Mouse (Mus musculus) hindbrain, embryonic 15.5 days (tissue): ENCODE measurements at regions not wholly inside any gene's neighbourhood (a gene's known extent, or its start where the extent isn't known, plus 50 kb on each side); places are given as distances from the start of the nearest gene placed in this dataset.
A peak's percentile ranks its signal among the peaks of the same experiment; 100 is the strongest.

Experiments used
- ATAC-seq: fragments of 200-750 bp; cut with Nextera tagmentation; 2 replicates; pipeline ENCODE4 v1.8.0; 2017; ENCODE audit warnings: low read depth, moderate number of reproducible peaks, moderate TSS enrichment; ENCODE audit not compliant: low FRiP score
- H3K27ac ChIP-seq: fragments of 300-500 bp; sonication (generic); replicated peaks from 2 replicates; pipeline ENCODE4 v1.5.1; 2015; ENCODE audit warnings: mild to moderate bottlenecking, inconsistent platforms
- H3K27me3 ChIP-seq: fragments of 300-500 bp; sonication (generic); 2 replicates; pipeline ENCODE4 v1.6.1; 2015; ENCODE audit warnings: control low read depth, inconsistent platforms
- H3K36me3 ChIP-seq: fragments of 300-500 bp; sonication (generic); 2 replicates; pipeline ENCODE4 v1.6.1; 2015; ENCODE audit warnings: control low read depth, inconsistent platforms
- H3K4me1 ChIP-seq: fragments of 300-500 bp; sonication (generic); replicated peaks from 2 replicates; pipeline ENCODE4 v1.6.1; 2015; ENCODE audit warnings: control low read depth, inconsistent platforms
- H3K4me2 ChIP-seq: fragments of 300-500 bp; sonication (generic); 2 replicates; pipeline ENCODE4 v1.6.1; 2015; ENCODE audit warnings: moderate library complexity, mild to moderate bottlenecking, inconsistent platforms
- H3K4me3 ChIP-seq: fragments of 300-500 bp; sonication (generic); 2 replicates; pipeline ENCODE4 v1.5.1; 2015; ENCODE audit warnings: mild to moderate bottlenecking, inconsistent platforms
- H3K9ac ChIP-seq: fragments of 300-500 bp; sonication (generic); 2 replicates; pipeline ENCODE4 v1.6.1; 2015; ENCODE audit warnings: inconsistent platforms
- H3K9me3 ChIP-seq: fragments of 300-500 bp; sonication (generic); 2 replicates; pipeline ENCODE4 v1.6.1; 2016; ENCODE audit warnings: control low read depth, inconsistent platforms
- WGBS: fragments of 180-500 bp; shearing (Covaris S2); methylation state at CpG from one replicate; pipeline ENCODE4 v1.1.7; 2015; 5-methylcytosine and 5-hydroxymethylcytosine counted together

GRCm38 (mm10) chr9:62220451-62220850 is 61.6 kb downstream of the Spesp1 start:
- 69% methylated on average over 5 of the region's 5 CpGs for WGBS
- ATAC-seq, result no peak
- H3K9ac ChIP-seq, result no peak overlapping the region
- H3K4me2 ChIP-seq, result no peak overlapping the region
- no peaks in the 10 kb centered on the region for H3K27me3 ChIP-seq
- no peaks in the 10 kb centered on the region for H3K36me3 ChIP-seq
- H3K4me1 ChIP-seq, result 0 out of 2 replicates have a peak, but pooled peaks cover 11% of the 10 kb centered on the region
- no peaks in the 10 kb centered on the region for H3K9me3 ChIP-seq
- H3K4me3 ChIP-seq, result no peak overlapping the region
- H3K27ac ChIP-seq, result no peak overlapping the region

GRCm38 (mm10) chr9:62215151-62215859 is 66.7 kb downstream of the Spesp1 start:
- ATAC-seq, result no peak

GRCm38 (mm10) chr9:62214546-62214945 is 67.5 kb downstream of the Spesp1 start:
- Histone ChIP-seq H3K4me2 (no peak overlapping the region), H3K27me3 (no peaks in the 10 kb centered on the region), H3K27ac (no peak overlapping the region), H3K9ac (no peak overlapping the region), H3K4me3 (no peak overlapping the region), H3K36me3 (no peaks in the 10 kb centered on the region), H3K4me1 (peaks cover 23% of the 10 kb centered on the region), H3K9me3 (no peaks in the 10 kb centered on the region)
- no peak for ATAC-seq
- 85% methylated on average over 4 of the region's 4 CpGs for WGBS

More at GRCm38 (mm10) chr9:62215151-62215859, 66.7 kb downstream of the Spesp1 start:
- Histone ChIP-seq H3K4me3 (no peak overlapping the region), H3K27me3 (no peaks in the 10 kb centered on the region), H3K27ac (no peak overlapping the region), H3K4me1 (peaks cover 24% of the 10 kb centered on the region), H3K36me3 (no peaks in the 10 kb centered on the region), H3K9ac (no peak overlapping the region), H3K9me3 (no peaks in the 10 kb centered on the region), H3K4me2 (no peak overlapping the region)
- WGBS, result 62% methylated on average over 13 of the region's 13 CpGs

DNA sequence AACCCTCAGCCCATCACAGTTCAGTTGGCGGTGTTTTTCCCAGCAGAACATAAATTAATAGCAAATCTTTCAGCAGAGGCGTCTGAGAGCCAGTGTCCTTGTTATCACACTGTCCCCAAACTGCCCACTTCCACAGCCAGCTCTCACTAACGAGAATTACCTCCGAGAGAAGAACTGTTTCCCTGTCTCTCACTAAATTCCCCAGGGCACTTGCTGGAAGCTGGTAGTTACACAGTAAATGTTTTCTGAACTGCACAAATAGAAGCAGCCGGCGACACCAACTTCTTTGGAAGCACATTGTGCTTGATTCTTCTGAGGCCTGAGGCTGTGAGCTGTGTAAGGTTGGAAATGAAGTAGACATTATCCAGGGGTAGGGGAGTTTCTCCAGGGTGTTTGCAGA is 69.4 kb downstream of the Spesp1 start:
- no peaks in the 10 kb centered on the region for H3K9me3 ChIP-seq
- H3K36me3 ChIP-seq, result no peaks in the 10 kb centered on the region
- H3K27me3 ChIP-seq, result no peaks in the 10 kb centered on the region
- H3K27ac ChIP-seq, result peak overlapping the region; percentile 32; the same call in 1 of the 2 replicates
- ATAC-seq, result no peak
- H3K4me2 ChIP-seq, result no peak overlapping the region
- 46% methylated on average over 6 of the region's 6 CpGs for WGBS
- H3K4me3 ChIP-seq, result no peak overlapping the region
- H3K4me1 ChIP-seq, result peaks cover 23% of the 10 kb centered on the region
- no peak overlapping the region for H3K9ac ChIP-seq

DNA sequence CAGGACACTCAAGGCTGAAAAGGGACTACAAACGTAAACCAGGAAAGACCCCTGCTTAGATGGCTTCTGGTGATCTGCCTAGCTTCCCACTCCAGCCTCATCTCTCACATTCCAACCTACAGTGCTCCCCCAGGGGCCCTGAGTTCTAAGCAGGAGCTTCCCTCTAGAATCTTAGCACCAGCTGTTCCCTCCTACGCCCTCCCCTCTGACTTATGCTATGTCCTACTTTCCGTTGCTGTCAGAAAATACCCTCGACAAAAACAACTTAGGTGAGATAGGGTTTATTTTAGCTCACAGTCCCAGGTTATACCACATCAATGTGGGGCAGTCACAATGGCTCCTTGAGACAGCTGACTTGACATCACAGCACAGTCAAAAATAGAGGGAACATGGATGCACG is 71.2 kb downstream of the Spesp1 start:
- H3K4me3 ChIP-seq, result no peak overlapping the region
- H3K4me2 ChIP-seq, result no peak overlapping the region
- no peaks in the 10 kb centered on the region for H3K27me3 ChIP-seq
- no peaks in the 10 kb centered on the region for H3K9me3 ChIP-seq
- H3K36me3 ChIP-seq, result no peaks in the 10 kb centered on the region
- H3K27ac ChIP-seq, result no peak overlapping the region
- 78% methylated on average over 5 of the region's 5 CpGs for WGBS
- peaks cover 23% of the 10 kb centered on the region for H3K4me1 ChIP-seq
- H3K9ac ChIP-seq, result no peak overlapping the region
- ATAC-seq, result no peak

GRCm38 (mm10) chr9:62208436-62208835 is 73.6 kb downstream of the Spesp1 start:
- ATAC-seq, result no peak
- Histone ChIP-seq H3K4me2 (no peak overlapping the region), H3K4me1 (peaks cover 16% of the 10 kb centered on the region), H3K27me3 (no peaks in the 10 kb centered on the region), H3K9me3 (no peaks in the 10 kb centered on the region), H3K36me3 (no peaks in the 10 kb centered on the region), H3K4me3 (no peak overlapping the region), H3K9ac (no peak overlapping the region), H3K27ac (no peak overlapping the region)
- 59% methylated on average over 5 of the region's 5 CpGs for WGBS

DNA sequence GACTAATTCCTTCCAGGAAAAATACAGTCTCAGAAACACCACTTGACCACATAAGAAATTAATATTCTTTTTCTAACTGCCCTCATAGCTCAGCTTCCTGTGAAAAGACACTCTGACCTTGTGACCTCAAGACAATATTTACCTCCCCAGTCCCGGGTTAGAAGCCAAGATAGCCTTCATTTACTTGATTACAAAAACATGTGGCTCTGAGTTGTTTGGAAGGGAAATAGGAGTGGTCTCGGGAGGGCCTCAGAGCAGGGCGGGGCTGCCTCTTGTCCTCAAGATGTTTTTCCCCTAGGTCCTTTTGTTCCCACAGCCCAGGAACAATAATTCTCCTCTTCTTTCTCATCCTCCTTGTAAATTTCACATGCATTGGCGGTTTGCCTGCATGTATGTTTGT is 76.7 kb downstream of the Spesp1 start:
- Histone ChIP-seq H3K4me2 (no peak overlapping the region), H3K27me3 (no peaks in the 10 kb centered on the region), H3K4me3 (no peak overlapping the region), H3K36me3 (no peaks in the 10 kb centered on the region), H3K27ac (no peak overlapping the region), H3K9ac (no peak overlapping the region), H3K9me3 (no peaks in the 10 kb centered on the region), H3K4me1 (no peaks in the 10 kb centered on the region; the same call in 1 of the 2 replicates)
- WGBS, result 72% methylated on average over 4 of the region's 4 CpGs
- no peak for ATAC-seq

DNA sequence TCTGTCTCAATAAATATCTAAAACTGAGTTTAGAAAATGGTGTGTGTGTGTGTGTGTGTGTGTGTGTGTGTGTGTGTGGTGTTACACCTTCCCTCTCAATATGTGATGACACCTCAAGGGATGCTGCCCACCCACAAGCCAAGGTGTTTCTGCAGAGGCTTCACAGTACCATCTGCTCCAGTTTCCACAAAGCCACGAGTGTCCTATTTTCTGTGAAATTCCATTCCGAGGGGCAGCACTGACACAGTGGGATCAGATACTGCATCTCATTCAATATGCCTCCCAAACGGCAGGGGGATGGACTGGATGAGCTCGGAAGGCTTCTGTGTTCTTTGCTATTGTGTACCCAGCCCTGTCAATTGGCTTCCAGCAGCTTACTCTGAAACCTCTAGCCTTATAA is 78.5 kb downstream of the Spesp1 start:
- 22% methylated on average over 4 of the region's 4 CpGs for WGBS
- H3K27ac ChIP-seq, result no peak overlapping the region

DNA sequence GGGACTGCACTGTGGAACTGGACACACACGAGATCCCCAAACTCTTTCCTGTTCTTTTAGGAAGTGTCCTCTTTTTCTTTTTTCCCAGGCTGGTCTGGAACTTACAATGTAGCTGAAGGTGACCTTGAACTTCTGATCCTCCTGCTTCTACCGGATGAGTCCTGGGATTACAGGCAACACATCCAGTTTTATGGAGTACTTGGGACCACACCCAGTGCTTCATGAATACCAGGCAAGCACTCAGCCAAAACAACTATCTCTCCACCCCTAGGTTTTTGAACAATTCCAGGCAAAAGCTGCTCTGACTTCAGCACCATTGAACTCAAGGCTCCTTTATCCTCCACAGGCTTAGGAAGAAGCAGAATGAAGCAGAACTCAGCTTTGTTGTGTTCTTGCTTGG is 79.7 kb downstream of the Spesp1 start:
- Histone ChIP-seq H3K27ac (no peak overlapping the region), H3K36me3 (no peaks in the 10 kb centered on the region), H3K27me3 (no peaks in the 10 kb centered on the region), H3K4me3 (no peak overlapping the region), H3K4me1 (no peaks in the 10 kb centered on the region; the same call in 1 of the 2 replicates), H3K9ac (no peak overlapping the region), H3K9me3 (no peaks in the 10 kb centered on the region), H3K4me2 (no peak overlapping the region)
- WGBS, result 86% methylated on average over 2 of the region's 2 CpGs
- no peak for ATAC-seq

More for the DNA sequence above, 78.5 kb downstream of the Spesp1 start:
- Histone ChIP-seq H3K36me3 (no peaks in the 10 kb centered on the region), H3K4me1 (no peaks in the 10 kb centered on the region; the same call in 1 of the 2 replicates), H3K4me3 (no peak overlapping the region), H3K4me2 (no peak overlapping the region), H3K27me3 (no peaks in the 10 kb centered on the region), H3K9ac (no peak overlapping the region), H3K9me3 (no peaks in the 10 kb centered on the region)
- no peak for ATAC-seq

DNA sequence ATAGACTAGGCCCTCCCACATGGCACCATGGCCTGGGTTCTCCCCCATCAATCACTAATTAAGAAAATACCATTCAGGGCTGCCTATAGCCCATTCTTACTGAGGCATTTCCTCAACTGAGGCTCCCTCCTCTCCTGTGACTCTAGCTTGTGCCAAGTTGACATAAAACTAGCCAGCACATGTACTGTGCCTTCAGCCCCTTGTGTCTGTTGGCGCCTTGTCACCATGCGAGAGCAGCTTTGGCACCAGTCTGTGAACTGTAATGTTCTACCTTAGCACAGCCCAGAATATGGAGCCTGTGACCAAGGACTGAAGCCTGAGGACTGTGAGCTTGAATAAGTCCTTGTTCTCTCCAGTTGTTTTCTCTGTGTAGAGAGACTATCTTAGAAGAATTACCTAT is 75.0 kb upstream of the Glce start:
- no peaks in the 10 kb centered on the region for H3K27me3 ChIP-seq
- no peak overlapping the region for H3K27ac ChIP-seq
- no peak overlapping the region for H3K4me3 ChIP-seq
- H3K4me2 ChIP-seq, result no peak overlapping the region
- H3K9me3 ChIP-seq, result no peaks in the 10 kb centered on the region
- ATAC-seq, result no peak
- WGBS, result 82% methylated on average over 2 of the region's 2 CpGs
- peaks cover 6% of the 10 kb centered on the region for H3K4me1 ChIP-seq
- no peak overlapping the region for H3K9ac ChIP-seq
- no peaks in the 10 kb centered on the region for H3K36me3 ChIP-seq

- Histone ChIP-seq H3K36me3 (no peaks in the 10 kb centered on the region), H3K27ac (no peak overlapping the region), H3K4me3 (no peak overlapping the region), H3K4me1 (peaks cover 42% of the 10 kb centered on the region), H3K9me3 (no peaks in the 10 kb centered on the region), H3K9ac (no peak overlapping the region), H3K4me2 (no peak overlapping the region), H3K27me3 (no peaks in the 10 kb centered on the region)
- no peak for ATAC-seq
- WGBS, result 12% methylated on average over 6 of the region's 6 CpGs
These were observed 70.0 kb upstream of the Glce start for GRCm38 (mm10) chr9:62192424-62192892.

- ATAC-seq, result peak; percentile 65
- Histone ChIP-seq H3K27ac (peak overlapping the region; percentile 68), H3K4me2 (no peak overlapping the region), H3K9ac (no peak overlapping the region), H3K27me3 (no peaks in the 10 kb centered on the region), H3K4me1 (peaks cover 50% of the 10 kb centered on the region), H3K9me3 (no peaks in the 10 kb centered on the region), H3K4me3 (no peak overlapping the region), H3K36me3 (no peaks in the 10 kb centered on the region)
- 19% methylated on average over 6 of the region's 6 CpGs for WGBS
These were observed 68.0 kb upstream of the Glce start for GRCm38 (mm10) chr9:62190474-62190873.

- no peak overlapping the region for H3K4me3 ChIP-seq
- no peaks in the 10 kb centered on the region for H3K9me3 ChIP-seq
- WGBS, result 37% methylated on average over 6 of the region's 6 CpGs
- peak; percentile 68 for ATAC-seq
- H3K9ac ChIP-seq, result no peak overlapping the region
- H3K27me3 ChIP-seq, result no peaks in the 10 kb centered on the region
- no peaks in the 10 kb centered on the region for H3K36me3 ChIP-seq
- no peak overlapping the region for H3K4me2 ChIP-seq
- H3K27ac ChIP-seq, result peak overlapping the region; percentile 16; the same call in 1 of the 2 replicates
- peaks cover 50% of the 10 kb centered on the region for H3K4me1 ChIP-seq
These were observed 66.4 kb upstream of the Glce start for GRCm38 (mm10) chr9:62188835-62189234.
